11 mouse cellular contexts compared by ENCODE assay signal in genomic region chr6:31339122-31339947, GRCm38 (mm10). TPM values are rescaled to one million over a fixed set of nuclear protein-coding genes. Genes with fewer than 3 reads are reported as not detected.
DNase-seq lines count a peak whose midpoint lies in the region; ATAC-seq lines count a peak whose summit lies in the region.
"Had no signal": no experiment of that assay in that cellular context is flagged by ENCODE, and none has a peak within 500 bp of the region (broad histone marks: within the 10 kb centered on the region; RNA-seq: fewer than 3 reads in every experiment).

No protein-coding gene starts in this region.

- DNase-seq in embryo, embryonic 11 days: peak; percentile 30
- no peak for DNase-seq in embryo, embryonic 9.5 days (ENCODE audit: extremely low spot score)
- DNase-seq in left cerebral cortex, postnatal 14 days (ENCODE audit: low spot score in 2 of 2): peak; percentile 37 to 54
- DNase-seq in left cerebral cortex, adult 18-20 months (ENCODE audit: low spot score in 2 of 2): no peak
- peak; percentile 19 for DNase-seq in embryonic facial prominence, embryonic 10.5 days (ENCODE audit: low spot score)
- DNase-seq in spleen, adult 18-20 months: no peak
- DNase-seq: adrenal gland, postnatal 14 days; kidney, adult 11 months had no signal

- H3K27me3 ChIP-seq in embryonic facial prominence, embryonic 10.5 days (replicated peaks; ENCODE audit: low read depth, poor library complexity, severe bottlenecking): no peaks in the 10 kb centered on the region
- H3K27me3 ChIP-seq in kidney, embryonic 16.5 days (ENCODE audit: insufficient read depth, low read length): no peaks in the 10 kb centered on the region
- H3K27me3 ChIP-seq: lung, embryonic 15.5 days had no signal

- peaks cover 9% of the 10 kb centered on the region for H3K4me1 ChIP-seq in embryonic facial prominence, embryonic 10.5 days
- no peaks in the 10 kb centered on the region for H3K4me1 ChIP-seq in kidney, embryonic 16.5 days (ENCODE audit: insufficient read depth, low read length)

- ATAC-seq in kidney, embryonic 16.5 days (ENCODE audit: low FRiP score, low TSS enrichment): no peak

- intact Hi-C loops in left cerebral cortex, postnatal 14 days (cut with DNase I): no loop called here

- H3K36me3 ChIP-seq in embryonic facial prominence, embryonic 10.5 days (replicated peaks): no peaks in the 10 kb centered on the region
- no peaks in the 10 kb centered on the region for H3K36me3 ChIP-seq in macrophage (ENCODE audit: inconsistent target)
- H3K36me3 ChIP-seq in kidney, embryonic 16.5 days (ENCODE audit: insufficient read depth, low read length): no peaks in the 10 kb centered on the region
- H3K36me3 ChIP-seq: lung, embryonic 15.5 days had no signal

- H3K4me3 ChIP-seq in embryonic facial prominence, embryonic 10.5 days: no peak overlapping the region
- no peak overlapping the region for H3K4me3 ChIP-seq in macrophage (ENCODE audit: inconsistent target)
- H3K4me3 ChIP-seq in kidney, embryonic 16.5 days (ENCODE audit: low read length): no peak overlapping the region
- H3K4me3 ChIP-seq: lung, embryonic 15.5 days had no signal

- no peak overlapping the region for H3K9ac ChIP-seq in kidney, embryonic 16.5 days (replicated peaks; ENCODE audit: low read length)
- H3K9ac ChIP-seq: lung, embryonic 15.5 days had no signal

- 59% methylated on average over 13 of the region's 13 CpGs for WGBS in embryonic facial prominence, embryonic 10.5 days
- 95% methylated on average over 13 of the region's 13 CpGs for WGBS in macrophage (ENCODE audit: missing documents)
- WGBS in kidney, embryonic 16.5 days: 63% methylated on average over 13 of the region's 13 CpGs

- no peak overlapping the region for H3K4me2 ChIP-seq in kidney, embryonic 16.5 days (replicated peaks; ENCODE audit: low read depth, low read length)
- H3K4me2 ChIP-seq: lung, embryonic 15.5 days had no signal

- no peak overlapping the region for H3K27ac ChIP-seq in embryonic facial prominence, embryonic 10.5 days (replicated peaks)
- peak overlapping the region; percentile 59 for H3K27ac ChIP-seq in macrophage
- H3K27ac ChIP-seq in kidney, embryonic 16.5 days (ENCODE audit: low read length): no peak overlapping the region
- H3K27ac ChIP-seq: lung, embryonic 15.5 days had no signal

- H3K9me3 ChIP-seq in embryonic facial prominence, embryonic 10.5 days: no peaks in the 10 kb centered on the region
- no peaks in the 10 kb centered on the region for H3K9me3 ChIP-seq in kidney, embryonic 16.5 days (ENCODE audit: low read length)
- H3K9me3 ChIP-seq: lung, embryonic 15.5 days had no signal

- H3K79me2 ChIP-seq in macrophage (ENCODE audit: inconsistent target): no peaks in the 10 kb centered on the region

RNA-seq across cellular contexts. Expression of gene Mkln1, which starts 59.2 kb away (rescaled TPM):
- total RNA-seq in left cerebral cortex, postnatal 14 days (2021): 100 to 1,000 TPM; 126 to 136 TPM
- 100 to 1,000 TPM; 151 to 167 TPM for total RNA-seq in left cerebral cortex, adult 18-20 months (2021)
- 210 and 227 TPM in 2 replicates for polyA plus RNA-seq in embryonic facial prominence, embryonic 10.5 days (2016; fragmentation: Nextera tagmentation; extraction: Ambion mirVana)
- total RNA-seq in macrophage (2018; cell fraction: chromatin; rRNA removed): 100 to 1,000 TPM; 335 to 512 (median 411) TPM
- total RNA-seq in macrophage (2018; cell fraction: cytosol; rRNA removed): 100 to 1,000 TPM; 119 to 166 (median 144) TPM
- total RNA-seq in macrophage (2018; cell fraction: nucleus; rRNA removed): 100 to 1,000 TPM; 119 to 314 (median 195) TPM
- polyA plus RNA-seq in macrophage (2018): 118 to 145 TPM (median 136 TPM) in 3 replicates
- polyA plus RNA-seq in kidney, embryonic 16.5 days (2015; fragmentation: Nextera tagmentation; extraction: Ambion mirVana): 209 and 214 TPM in 2 replicates

Comparison
In these comparisons a context has a peak if more than half of its experiments do, and no peak if none do; other contexts are left out.
1. DNase-seq: peak in embryo, embryonic 11 days (single experiment), left cerebral cortex, postnatal 14 days (2 of 2) and embryonic facial prominence, embryonic 10.5 days (single experiment); none in embryo, embryonic 9.5 days (single experiment), left cerebral cortex, adult 18-20 months (0 of 2) and spleen, adult 18-20 months (0 of 2).